Mouse (Mus musculus) left cerebral cortex, adult 8-10 months (tissue): ENCODE measurements at regions not wholly inside any gene's neighbourhood (a gene's known extent, or its start where the extent isn't known, plus 50 kb on each side); places are given as distances from the start of the nearest gene placed in this dataset.
"Not testable (repeated sequence)": the region's sequence is repeated elsewhere in the genome, so short reads cannot be mapped to it uniquely, and the experiment has no call there.

Experiments used
- DNase-seq, 2 experiments: peaks; one replicate each; pipeline ENCODE4 v3.0.0; 2022; ENCODE audit warnings: low spot score in 2 of 2

GRCm38 (mm10) chr6:31129987-31130386 lies 171.1 kb upstream of the Klf14 start:
- no peak for DNase-seq

GRCm38 (mm10) chr6:31130522-31130921 lies 171.6 kb upstream of the Klf14 start:
- DNase-seq: no peak

DNA sequence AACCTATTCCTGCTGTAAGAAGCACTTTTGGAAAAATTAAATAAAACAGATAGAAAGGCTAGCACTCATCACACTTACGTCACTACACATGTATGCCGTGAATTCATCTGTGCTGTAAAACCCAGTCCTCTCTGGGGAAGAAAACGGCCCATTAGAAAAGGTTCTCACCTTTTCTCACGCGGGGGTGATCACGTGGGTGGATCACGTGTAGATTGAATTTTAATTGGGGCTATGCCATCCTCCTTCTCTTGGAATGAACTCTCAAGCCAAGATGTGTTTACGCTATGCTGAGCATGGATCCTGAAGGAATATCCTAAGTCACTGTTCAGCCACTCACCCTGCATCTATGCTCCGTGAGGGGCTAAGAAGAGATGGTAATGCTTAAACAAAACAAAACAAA lies 172.8 kb upstream of the Klf14 start:
- DNase-seq: no peak

- DNase-seq: no peak
Observed at GRCm38 (mm10) chr6:31132396-31133190, 173.7 kb upstream of the Klf14 start.

- no peak for DNase-seq
Observed at GRCm38 (mm10) chr6:31133896-31134735, 175.2 kb upstream of the Klf14 start.

- DNase-seq: no peak
Observed at GRCm38 (mm10) chr6:31134736-31135077, 175.8 kb upstream of the Klf14 start.

- DNase-seq: no peak
Observed at GRCm38 (mm10) chr6:31135580-31135979, 176.7 kb upstream of the Klf14 start.

- no peak for DNase-seq
Observed at GRCm38 (mm10) chr6:31136895-31137294, 178.0 kb upstream of the Klf14 start.

DNA sequence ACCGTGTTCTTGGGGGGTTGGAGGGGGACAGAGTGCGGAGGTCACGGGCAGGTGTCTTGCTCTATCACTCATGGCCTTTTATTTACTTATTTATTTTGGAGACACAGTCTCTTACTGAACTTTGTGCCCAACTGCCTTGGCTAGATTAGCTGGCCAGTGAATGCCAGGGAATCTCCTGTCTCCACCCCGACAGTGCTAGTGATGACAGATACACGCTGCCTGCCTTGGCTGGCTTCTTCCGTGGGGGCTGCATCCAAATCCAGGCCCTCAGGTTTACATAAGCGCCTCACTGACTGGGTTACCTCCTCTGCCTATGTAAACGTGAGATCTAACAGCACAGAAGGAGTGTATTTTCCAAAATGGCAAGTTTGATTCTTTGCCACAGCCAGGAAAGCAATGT lies 178.5 kb upstream of the Klf14 start:
- no peak for DNase-seq

GRCm38 (mm10) chr6:31140000-31140399 lies 181.1 kb upstream of the Klf14 start:
- DNase-seq: no peak

- no peak for DNase-seq
Observed at GRCm38 (mm10) chr6:31140593-31140992, 181.7 kb upstream of the Klf14 start.

- DNase-seq: no peak
Observed at GRCm38 (mm10) chr6:31141486-31141885, 182.6 kb upstream of the Klf14 start.

DNA sequence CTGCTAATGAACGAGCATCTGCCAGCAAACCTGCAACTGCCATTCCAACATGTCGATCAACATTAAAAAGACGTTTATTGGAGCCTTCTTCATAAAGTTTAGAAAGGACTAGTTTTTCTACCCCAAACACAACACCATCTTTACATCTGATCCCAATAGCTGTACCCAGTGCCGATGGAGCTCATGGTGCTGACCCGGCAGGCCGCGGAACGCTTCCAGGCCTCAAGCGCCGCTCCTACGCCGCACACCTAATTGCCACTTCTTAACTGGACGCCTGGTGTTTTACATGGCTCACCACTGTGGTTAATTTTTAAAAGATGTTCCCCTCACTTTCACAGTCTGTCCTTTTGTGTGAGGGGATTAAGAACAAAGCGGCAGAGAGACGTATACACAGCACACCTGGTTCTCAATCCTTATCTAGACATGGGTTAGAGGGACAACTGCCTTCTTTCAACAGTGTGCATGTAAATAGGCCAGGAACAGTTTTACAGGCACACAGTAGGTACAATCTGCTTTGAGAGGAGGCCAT lies 183.7 kb upstream of the Klf14 start:
- not testable (repeated sequence) for DNase-seq

DNA sequence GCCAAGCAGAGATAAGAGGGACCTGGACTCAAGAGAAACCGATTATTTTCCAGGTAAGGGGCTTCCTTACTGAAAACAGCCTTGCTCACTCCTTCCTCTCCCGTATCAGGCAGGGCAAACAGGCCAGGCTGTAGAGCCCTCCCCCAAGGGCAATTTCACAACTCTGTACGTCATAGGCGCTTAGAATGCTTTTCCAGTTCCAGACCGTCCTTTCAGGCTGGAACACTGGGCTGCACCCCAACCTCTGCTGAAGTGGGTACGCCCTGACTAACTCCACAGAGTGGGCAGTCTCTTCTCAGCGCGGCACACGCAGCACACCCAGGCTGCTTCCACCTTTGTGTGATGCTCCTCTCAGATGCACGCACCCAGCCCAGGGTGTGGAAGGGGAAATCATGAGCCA lies 186.8 kb upstream of the Klf14 start:
- no peak for DNase-seq

DNA sequence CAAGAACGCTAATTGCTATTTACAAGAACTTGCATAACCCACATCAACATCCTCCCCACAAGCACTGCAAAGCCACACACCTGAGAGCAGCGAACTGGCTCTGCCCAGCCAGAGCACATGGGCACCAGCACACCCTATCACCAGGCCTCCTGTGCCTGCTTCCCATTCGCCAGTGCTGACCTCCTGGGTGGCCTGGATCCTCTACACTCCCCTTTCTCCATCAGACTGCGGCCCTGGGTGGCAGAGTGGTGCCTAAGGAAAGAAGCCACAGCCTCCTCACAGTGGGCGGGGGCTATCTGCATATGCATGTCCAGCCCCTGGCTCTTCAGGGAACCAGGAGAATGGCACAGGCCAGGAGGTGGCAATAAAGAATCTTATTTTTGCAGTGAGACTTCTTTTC lies 187.9 kb upstream of the Klf14 start:
- no peak for DNase-seq

DNA sequence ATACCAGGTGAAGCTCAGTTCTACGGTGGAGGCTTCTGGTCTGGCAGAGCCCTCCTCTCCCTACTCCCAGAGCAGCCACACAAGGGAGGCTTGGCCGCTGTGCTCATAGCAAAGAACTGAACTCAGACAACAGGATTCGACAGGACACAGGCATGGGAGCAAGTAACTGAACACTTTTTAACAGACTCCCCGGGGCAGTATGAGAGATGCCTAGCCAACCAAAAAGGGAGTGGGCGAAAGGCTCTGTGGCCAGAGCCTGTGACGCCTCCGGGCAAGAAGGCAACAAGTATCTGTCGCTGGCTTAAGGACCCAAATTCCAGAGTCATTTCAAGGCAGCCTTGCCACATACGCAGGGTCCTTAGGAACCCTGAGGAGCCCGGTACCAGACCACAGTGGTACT lies 188.8 kb upstream of the Klf14 start:
- no peak for DNase-seq

DNA sequence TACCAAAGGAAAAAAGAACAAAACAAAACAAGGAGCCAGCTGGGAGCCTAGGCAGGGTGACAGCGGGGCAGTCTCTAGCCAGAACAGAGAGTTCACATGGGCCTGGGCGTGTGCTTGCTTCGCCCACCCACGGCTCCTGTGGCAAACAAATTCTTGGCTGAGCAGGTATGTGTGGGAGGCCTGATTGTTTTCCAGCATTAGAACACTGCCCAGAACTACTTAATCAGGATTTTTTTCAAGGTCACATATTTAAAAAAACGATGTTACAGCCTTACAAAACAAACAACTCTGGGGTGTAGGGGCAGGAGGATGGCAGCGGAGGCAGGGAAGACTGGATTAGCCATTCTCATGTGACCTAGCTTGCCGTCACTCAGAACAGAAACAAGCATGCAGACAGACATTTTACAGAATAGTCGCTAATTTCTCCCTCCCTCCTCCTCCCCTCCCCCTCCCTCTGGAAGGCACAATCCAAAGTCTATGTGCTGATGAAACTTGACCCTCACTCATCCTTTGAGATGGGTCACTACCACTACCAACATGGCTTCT lies 189.5 kb upstream of the Klf14 start:
- no peak for DNase-seq

DNA sequence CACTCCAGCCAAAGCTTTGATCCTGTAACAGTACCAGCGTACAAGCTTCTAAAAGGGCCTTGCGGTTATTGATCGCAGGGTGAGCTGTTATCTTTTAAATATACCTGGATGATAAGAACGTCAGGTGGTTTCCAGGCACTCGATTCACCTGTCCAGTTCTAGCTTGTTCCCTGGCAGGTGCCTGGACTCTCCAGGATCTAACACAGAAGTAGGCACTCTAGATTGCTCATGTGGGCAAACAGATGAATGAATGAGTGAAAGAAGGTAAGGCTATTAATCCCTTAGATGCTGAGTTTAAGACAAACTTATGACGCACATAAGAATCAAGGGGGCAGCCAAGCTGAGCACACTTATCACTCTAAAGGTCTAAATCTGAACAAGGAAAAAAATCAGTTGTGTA lies 190.3 kb upstream of the Klf14 start:
- no peak for DNase-seq

- DNase-seq: no peak
Observed at GRCm38 (mm10) chr6:31150416-31150815, 191.5 kb upstream of the Klf14 start.

DNA sequence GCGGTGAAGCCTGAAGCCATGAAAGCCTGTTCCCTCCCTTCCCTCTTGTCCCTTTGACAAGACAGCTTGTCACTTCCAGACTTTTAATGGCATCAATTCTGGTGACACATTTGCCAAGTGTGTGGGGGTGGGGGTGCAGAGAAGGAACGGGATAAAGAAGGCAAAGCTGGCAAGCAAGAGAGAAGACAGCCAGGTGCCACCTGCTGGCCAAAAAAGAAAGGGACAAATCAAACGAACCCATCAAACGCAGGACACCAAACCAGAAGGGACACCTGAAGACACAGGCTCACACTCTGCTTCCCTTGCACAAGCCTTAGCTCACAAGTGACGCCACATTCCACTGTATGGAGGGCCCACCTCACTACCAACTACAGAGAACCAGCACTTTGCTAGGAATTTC lies 197.0 kb upstream of the Klf14 start:
- no peak for DNase-seq

DNA sequence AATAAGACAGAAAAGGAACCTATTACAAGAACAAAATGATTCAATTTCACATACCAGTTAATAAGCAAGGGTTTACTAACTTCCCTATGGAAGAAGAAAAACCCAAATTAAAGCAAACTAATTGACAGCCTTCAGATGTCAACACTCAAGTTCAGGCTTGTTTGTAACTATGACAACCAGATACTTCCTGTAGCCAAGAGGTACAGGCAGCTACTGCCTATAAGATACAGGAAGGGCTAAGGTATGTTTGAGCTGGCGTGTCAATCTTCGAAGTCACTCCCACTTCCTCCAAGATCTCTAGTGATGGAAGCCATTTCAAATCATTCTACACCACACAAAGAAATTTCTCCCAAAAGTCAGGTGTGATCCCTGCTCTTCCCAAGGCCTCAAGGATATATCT lies 198.1 kb upstream of the Klf14 start:
- DNase-seq: no peak

DNA sequence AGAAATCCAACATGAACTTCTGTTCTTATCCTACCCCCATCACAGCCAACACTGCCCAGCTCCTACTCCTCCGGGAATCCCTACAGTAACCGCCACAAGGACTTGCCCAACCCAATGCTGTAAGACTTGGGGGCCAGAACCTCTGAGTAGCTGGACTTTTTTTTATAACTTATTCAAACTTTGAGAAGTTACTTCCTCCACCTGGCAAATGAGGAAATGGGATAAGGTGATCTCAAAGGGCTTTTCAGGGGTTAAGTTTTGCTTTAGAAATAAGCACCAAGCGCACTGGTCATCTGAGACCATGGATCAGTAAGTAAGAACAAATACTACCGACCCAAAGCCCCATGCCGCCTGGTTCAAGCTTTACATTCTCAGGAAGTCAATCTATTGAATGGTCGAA lies 198.6 kb upstream of the Klf14 start:
- no peak for DNase-seq
